Mouse (Mus musculus): ENCODE measurements around the gene Adora1.

DNA sequence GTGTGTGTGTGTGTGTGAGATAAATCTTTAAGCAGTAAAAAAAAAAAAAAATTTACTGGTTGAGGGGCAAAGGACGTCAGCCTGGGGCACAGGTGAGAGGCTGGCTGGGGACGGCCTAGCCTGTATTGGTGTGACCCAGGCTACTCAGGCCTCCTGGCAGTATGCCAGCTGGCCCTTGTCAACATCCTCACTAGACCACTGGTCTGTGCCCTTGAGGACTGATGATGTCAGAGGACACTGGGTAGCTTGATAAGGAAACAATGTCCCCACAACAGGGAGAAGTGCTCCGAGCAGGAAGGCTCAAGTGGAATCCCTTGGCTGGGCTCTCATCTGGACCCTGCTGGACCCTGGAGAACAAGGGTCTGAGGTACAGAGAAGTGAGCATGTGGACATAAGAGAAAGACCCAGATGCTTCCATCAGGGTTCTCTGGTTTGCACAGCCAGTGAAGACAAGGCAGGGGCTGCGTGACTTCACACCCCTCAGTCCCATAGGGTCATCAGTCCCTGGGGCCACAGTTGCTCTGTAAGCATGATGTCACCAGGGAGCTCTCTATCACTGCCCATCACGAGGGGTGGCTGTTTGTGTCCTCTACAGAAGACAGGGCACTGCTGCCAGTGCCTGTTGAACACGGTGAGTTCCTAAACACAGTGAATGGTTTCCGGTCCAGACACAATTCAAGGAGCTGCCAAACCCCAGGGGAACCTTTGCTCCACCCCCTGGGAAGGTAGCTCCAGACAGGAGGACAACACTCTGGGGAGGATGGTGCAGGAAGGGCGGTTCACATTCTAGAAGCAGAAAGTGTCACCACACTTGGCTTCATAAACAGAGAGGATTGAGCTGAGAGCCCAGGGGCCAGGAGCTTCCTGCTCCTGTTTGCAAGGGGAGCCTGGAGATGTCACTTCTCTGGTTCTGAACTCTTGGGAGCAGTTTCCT lies 12.8 kb downstream of the Adora1 start:
- TF ChIP-seq CTCF (IDR thresholded peaks at IDR 0.05 in 2 of 3, conservative IDR thresholded peaks at IDR 0.05 in 1 of 3; ENCODE audit: control insufficient read depth in 1 of 3, insufficient read depth in 1 of 3, low read depth in 2 of 3, low read length in 3 of 3, poor library complexity in 1 of 3, severe bottlenecking in 1 of 3) (no peak), POLR2A (IDR thresholded peaks at IDR 0.05; ENCODE audit: control insufficient read depth in 1 of 2, insufficient read depth in 1 of 2, low read depth in 1 of 2, low read length in 2 of 2, poor library complexity in 1 of 2) (no peak), ZC3H11A (IDR thresholded peaks at IDR 0.05; ENCODE audit: low read depth, low read length) (no peak), MAFK (IDR thresholded peaks at IDR 0.05; ENCODE audit: borderline replicate concordance, low read depth, low read length) (no peak), UBTF (IDR thresholded peaks at IDR 0.05; ENCODE audit: borderline replicate concordance, insufficient read depth, low read depth, low read length) (no peak), GATA1 (IDR thresholded peaks at IDR 0.05; ENCODE audit: low read depth, low read length) (no peak), TCF12 (IDR thresholded peaks at IDR 0.05; ENCODE audit: low read depth, low read length) (no peak), ZMIZ1 (IDR thresholded peaks at IDR 0.05; ENCODE audit: low read depth, low read length) (no peak), MEF2A (IDR thresholded peaks at IDR 0.05; ENCODE audit: extremely low read depth, insufficient replicate concordance, low read depth, low read length, poor library complexity, severe bottlenecking) (no peak), MAZ (IDR thresholded peaks at IDR 0.05; ENCODE audit: low read depth, low read length) (no peak), USF2 (IDR thresholded peaks at IDR 0.05; ENCODE audit: borderline replicate concordance in 1 of 2, insufficient read depth in 1 of 2, low read depth in 1 of 2, low read length in 2 of 2) (no peak), SIN3A (IDR thresholded peaks at IDR 0.05; ENCODE audit: low read length) (no peak), SMC3 (IDR thresholded peaks at IDR 0.05; ENCODE audit: low read depth, low read length) (no peak)
